Mouse (Mus musculus) heart, embryonic 13.5 days (tissue): ENCODE data around the gene Pknox2. TPM values are rescaled to one million over a fixed set of nuclear protein-coding genes. Genes with fewer than 3 reads are reported as not detected.
A peak's percentile ranks its signal among the peaks of the same experiment; 100 is the strongest.

Experiments
- ATAC-seq: fragments of 200-750 bp; cut with Nextera tagmentation; 2 replicates; pipeline ENCODE4 v1.8.0; 2017; ENCODE audit warnings: moderate TSS enrichment; ENCODE audit not compliant: insufficient number of reproducible peaks, low FRiP score, low TSS enrichment; ENCODE audit errors: extremely low read depth
- H3K27ac ChIP-seq: fragments of 300-500 bp; sonication (generic); replicated peaks from 2 replicates; pipeline ENCODE4 v1.5.1; 2015; ENCODE audit warnings: moderate library complexity, mild to moderate bottlenecking, inconsistent platforms
- H3K27me3 ChIP-seq: fragments of 300-500 bp; sonication (generic); replicated peaks from 2 replicates; pipeline ENCODE4 v1.6.1; 2015; ENCODE audit warnings: mild to moderate bottlenecking, inconsistent platforms
- H3K36me3 ChIP-seq: fragments of 300-500 bp; sonication (generic); 2 replicates; pipeline ENCODE4 v1.6.1; 2015; ENCODE audit warnings: mild to moderate bottlenecking, inconsistent platforms
- H3K4me1 ChIP-seq: fragments of 300-500 bp; sonication (generic); 2 replicates; pipeline ENCODE4 v1.6.1; 2015; ENCODE audit warnings: inconsistent platforms
- H3K4me2 ChIP-seq: fragments of 300-500 bp; sonication (generic); 2 replicates; pipeline ENCODE4 v1.6.1; 2015; ENCODE audit warnings: inconsistent platforms, mild to moderate bottlenecking, moderate library complexity
- H3K4me3 ChIP-seq: fragments of 300-500 bp; sonication (generic); 2 replicates; pipeline ENCODE4 v1.5.1; 2015; ENCODE audit warnings: moderate library complexity, mild to moderate bottlenecking, inconsistent platforms
- H3K9ac ChIP-seq: fragments of 300-500 bp; sonication (generic); 2 replicates; pipeline ENCODE4 v1.6.1; 2015; ENCODE audit warnings: inconsistent platforms, mild to moderate bottlenecking, moderate library complexity
- H3K9me3 ChIP-seq: fragments of 300-500 bp; sonication (generic); 2 replicates; pipeline ENCODE4 v1.6.1; 2016; ENCODE audit warnings: inconsistent platforms
- WGBS: fragments of 180-500 bp; shearing (Covaris S2); methylation state at CpG from one replicate; pipeline ENCODE4 v1.1.7; 2015; ENCODE audit warnings: mixed read lengths; 5-methylcytosine and 5-hydroxymethylcytosine counted together
- polyA plus RNA-seq: library from polyadenylated mRNA; unstranded; fragments of >200 nt; fragmentation: Nextera tagmentation; extraction: Ambion mirVana; gene quantifications from 2 replicates; pipeline ENCODE4 v1.2.1, GENCODE M21; 2015

The Pknox2 gene
- polyA plus RNA-seq, 1 experiment from 2014 or later: 5.7 TPM

DNA sequence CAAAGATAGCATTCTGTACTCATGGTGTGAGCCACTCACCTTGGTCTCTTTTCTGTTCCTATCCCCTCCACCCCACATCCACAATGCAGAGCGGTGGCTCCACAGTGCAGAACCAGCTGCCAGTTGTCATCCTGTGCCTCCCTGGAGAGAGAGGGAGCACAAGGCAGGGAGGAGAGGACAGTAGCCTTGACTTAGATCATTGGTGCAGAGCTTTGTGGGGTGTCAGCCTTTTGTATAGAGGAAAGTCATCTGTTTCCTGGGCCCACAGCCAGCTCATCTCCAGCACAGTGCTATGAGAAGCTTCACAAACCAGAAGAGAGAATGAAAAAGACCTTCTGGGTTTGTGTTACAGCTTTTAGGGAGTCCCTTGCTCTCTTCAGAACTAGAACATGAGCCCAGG lies 129.1 kb downstream of the Pknox2 start:
- H3K27me3 ChIP-seq: peaks cover 6% of the 10 kb centered on the region; the same call in 1 of the 2 replicates
- no peak for ATAC-seq
- no peak overlapping the region for H3K4me3 ChIP-seq
- no peaks in the 10 kb centered on the region for H3K9me3 ChIP-seq
- H3K4me1 ChIP-seq: peaks cover 61% of the 10 kb centered on the region
- 76% methylated on average over 1 of the region's 1 CpGs for WGBS
- no peak overlapping the region for H3K9ac ChIP-seq
- no peak overlapping the region for H3K4me2 ChIP-seq
- H3K27ac ChIP-seq: no peak overlapping the region
- H3K36me3 ChIP-seq: no peaks in the 10 kb centered on the region

DNA sequence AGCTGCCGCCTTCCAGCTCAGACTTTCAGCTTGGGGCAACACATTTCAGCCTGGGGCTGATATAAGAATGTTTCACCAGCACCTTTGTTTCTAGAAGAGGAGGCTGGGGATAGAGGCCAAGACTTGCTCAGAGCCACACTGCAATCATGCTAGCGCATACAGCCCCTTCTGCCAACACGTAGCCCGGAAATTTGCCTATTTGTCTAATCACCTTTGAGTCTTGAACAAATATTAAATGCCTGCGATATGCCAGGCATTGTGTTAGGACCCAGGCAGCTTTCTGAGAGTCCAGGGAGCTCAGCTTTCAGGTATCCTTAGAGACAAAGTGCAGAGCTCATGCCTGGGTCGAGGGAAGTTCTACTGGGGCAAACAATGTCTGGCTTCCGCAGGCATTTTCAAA lies 130.0 kb downstream of the Pknox2 start:
- peak overlapping the region; percentile 17; the same call in 1 of the 2 replicates for H3K27ac ChIP-seq
- H3K36me3 ChIP-seq: no peaks in the 10 kb centered on the region
- no peaks in the 10 kb centered on the region for H3K9me3 ChIP-seq
- H3K4me1 ChIP-seq: peaks cover 61% of the 10 kb centered on the region
- no peak overlapping the region for H3K9ac ChIP-seq
- peaks cover 6% of the 10 kb centered on the region; the same call in 1 of the 2 replicates for H3K27me3 ChIP-seq
- ATAC-seq: no peak
- H3K4me2 ChIP-seq: no peak overlapping the region
- WGBS: 49% methylated on average over 7 of the region's 7 CpGs
- no peak overlapping the region for H3K4me3 ChIP-seq

DNA sequence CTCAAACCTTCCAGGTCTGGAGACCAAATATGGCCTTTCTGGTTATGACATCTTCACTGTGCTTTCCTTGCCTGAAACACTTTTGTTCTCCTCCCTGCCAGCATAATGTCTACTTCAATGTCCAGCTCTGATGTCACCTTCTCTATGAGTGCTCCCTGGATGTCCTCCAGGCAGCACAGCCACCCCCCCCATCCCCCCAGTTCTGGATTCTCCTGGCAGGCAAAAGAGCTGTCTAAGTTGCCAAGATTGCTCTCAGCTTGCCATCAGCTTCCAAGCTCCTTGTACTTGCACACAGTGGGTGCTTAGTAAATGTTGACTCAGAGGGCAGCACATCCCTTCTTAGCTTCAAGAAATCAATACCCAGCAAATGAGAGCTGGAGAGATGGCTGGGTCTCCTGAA lies 131.0 kb downstream of the Pknox2 start:
- Histone ChIP-seq H3K4me3 (no peak overlapping the region), H3K27me3 (peaks cover 6% of the 10 kb centered on the region; the same call in 1 of the 2 replicates), H3K9ac (no peak overlapping the region), H3K4me2 (no peak overlapping the region), H3K4me1 (peaks cover 58% of the 10 kb centered on the region), H3K9me3 (no peaks in the 10 kb centered on the region), H3K27ac (no peak overlapping the region; the same call in 1 of the 2 replicates), H3K36me3 (no peaks in the 10 kb centered on the region)
- no peak for ATAC-seq

GRCm38 (mm10) chr9:37013565-37013964 lies 133.6 kb downstream of the Pknox2 start:
- H3K4me1 ChIP-seq: peaks cover 64% of the 10 kb centered on the region
- no peaks in the 10 kb centered on the region; the same call in 1 of the 2 replicates for H3K27me3 ChIP-seq
- H3K4me2 ChIP-seq: no peak overlapping the region
- no peaks in the 10 kb centered on the region for H3K36me3 ChIP-seq
- H3K9ac ChIP-seq: no peak overlapping the region
- 16% methylated on average over 8 of the region's 8 CpGs for WGBS
- peak; percentile 62; the same call in 1 of the 2 replicates for ATAC-seq
- H3K4me3 ChIP-seq: no peak overlapping the region
- peak overlapping the region; percentile 30; the same call in 1 of the 2 replicates for H3K27ac ChIP-seq
- H3K9me3 ChIP-seq: no peaks in the 10 kb centered on the region

- Histone ChIP-seq H3K9ac (no peak overlapping the region), H3K9me3 (no peaks in the 10 kb centered on the region), H3K4me3 (no peak overlapping the region), H3K27me3 (0 out of 2 replicates have a peak, but pooled peaks cover 5% of the 10 kb centered on the region), H3K4me1 (peaks cover 45% of the 10 kb centered on the region), H3K27ac (peak overlapping the region; percentile 22; the same call in 1 of the 2 replicates), H3K36me3 (no peaks in the 10 kb centered on the region), H3K4me2 (no peak overlapping the region)
- 29% methylated on average over 5 of the region's 5 CpGs for WGBS
- no peak for ATAC-seq
Measured at GRCm38 (mm10) chr9:37008090-37008489, 139.1 kb downstream of the Pknox2 start.

GRCm38 (mm10) chr9:37004676-37005075 lies 142.5 kb downstream of the Pknox2 start:
- H3K4me3 ChIP-seq: no peak overlapping the region
- H3K9ac ChIP-seq: no peak overlapping the region
- no peak overlapping the region for H3K4me2 ChIP-seq
- 27% methylated on average over 6 of the region's 6 CpGs for WGBS
- H3K27ac ChIP-seq: no peak overlapping the region
- peaks cover 26% of the 10 kb centered on the region for H3K4me1 ChIP-seq
- no peaks in the 10 kb centered on the region for H3K36me3 ChIP-seq
- no peaks in the 10 kb centered on the region for H3K9me3 ChIP-seq
- no peak for ATAC-seq
- H3K27me3 ChIP-seq: 0 out of 2 replicates have a peak, but pooled peaks cover 5% of the 10 kb centered on the region

DNA sequence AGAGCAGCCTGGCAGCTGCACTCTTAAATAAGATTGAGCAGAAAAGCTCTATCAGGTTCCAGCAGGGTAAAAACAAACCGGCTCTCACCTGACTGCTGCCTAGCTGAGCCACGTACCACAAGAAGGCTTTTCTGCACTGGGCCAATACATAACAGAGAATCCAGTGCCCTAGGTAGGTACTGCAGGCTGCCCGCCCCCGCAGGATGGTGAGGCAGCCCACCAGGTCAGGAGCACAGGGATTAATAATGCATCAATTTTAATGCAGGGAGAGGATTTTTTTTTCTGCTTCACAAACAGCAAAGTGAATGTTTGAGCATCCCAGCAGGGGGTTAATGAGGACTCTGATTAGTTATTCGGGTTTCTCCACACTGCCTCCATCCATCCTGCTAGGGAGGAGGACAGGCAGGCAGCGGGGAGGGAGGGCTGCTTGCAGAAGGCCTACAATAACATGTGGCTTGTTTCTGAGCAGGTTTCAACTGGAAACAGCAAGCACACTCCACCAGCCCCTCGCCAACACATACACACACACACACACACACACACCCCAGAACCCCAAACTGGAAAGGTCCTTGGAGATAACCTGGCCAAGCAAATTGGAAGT lies 145.2 kb downstream of the Pknox2 start:
- WGBS: 51% methylated on average over 7 of the region's 7 CpGs

DNA sequence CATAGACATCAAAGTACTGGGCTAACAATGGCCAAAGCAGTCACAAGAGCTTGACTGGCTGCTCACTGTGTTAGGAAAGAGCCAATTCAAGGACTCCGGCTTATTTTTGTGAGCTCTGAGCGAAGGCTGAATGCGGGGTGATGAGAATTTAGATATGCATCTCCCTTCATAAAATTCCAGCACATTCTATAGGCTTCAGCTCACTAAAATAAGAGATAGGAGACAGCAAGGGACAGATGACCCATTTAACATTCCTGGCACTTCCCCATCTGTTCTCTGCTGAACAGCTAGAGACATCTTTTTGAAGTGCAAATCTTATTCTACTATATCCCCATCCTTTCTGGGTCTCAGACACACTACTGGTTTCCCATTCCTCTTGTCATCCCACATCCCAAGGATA lies 147.8 kb downstream of the Pknox2 start:
- no peak for ATAC-seq
- 88% methylated on average over 3 of the region's 3 CpGs for WGBS
- peaks cover 4% of the 10 kb centered on the region; the same call in 1 of the 2 replicates for H3K4me1 ChIP-seq

More for the DNA sequence above, 145.2 kb downstream of the Pknox2 start:
- Histone ChIP-seq H3K27ac (no peak overlapping the region), H3K36me3 (no peaks in the 10 kb centered on the region), H3K27me3 (0 out of 2 replicates have a peak, but pooled peaks cover 5% of the 10 kb centered on the region), H3K4me2 (no peak overlapping the region), H3K9me3 (no peaks in the 10 kb centered on the region), H3K9ac (no peak overlapping the region), H3K4me1 (peaks cover 14% of the 10 kb centered on the region; the same call in 1 of the 2 replicates), H3K4me3 (no peak overlapping the region)
- no peak for ATAC-seq

GRCm38 (mm10) chr9:36990626-36991368 lies 156.4 kb downstream of the Pknox2 start:
- Histone ChIP-seq H3K4me3 (no peak overlapping the region), H3K27me3 (no peaks in the 10 kb centered on the region), H3K36me3 (no peaks in the 10 kb centered on the region), H3K27ac (no peak overlapping the region), H3K4me1 (peaks cover 13% of the 10 kb centered on the region), H3K4me2 (no peak overlapping the region), H3K9me3 (no peaks in the 10 kb centered on the region), H3K9ac (no peak overlapping the region)
- 42% methylated on average over 13 of the region's 13 CpGs for WGBS
- no peak for ATAC-seq

More for the DNA sequence above, 147.8 kb downstream of the Pknox2 start:
- Histone ChIP-seq H3K9me3 (no peaks in the 10 kb centered on the region), H3K4me2 (no peak overlapping the region), H3K36me3 (no peaks in the 10 kb centered on the region), H3K9ac (no peak overlapping the region), H3K27me3 (0 out of 2 replicates have a peak, but pooled peaks cover 2% of the 10 kb centered on the region), H3K4me3 (no peak overlapping the region), H3K27ac (no peak overlapping the region)

- no peaks in the 10 kb centered on the region for H3K9me3 ChIP-seq
- H3K36me3 ChIP-seq: no peaks in the 10 kb centered on the region
- no peak overlapping the region for H3K4me3 ChIP-seq
- WGBS: 77% methylated on average over 3 of the region's 3 CpGs
- H3K4me1 ChIP-seq: peaks cover 13% of the 10 kb centered on the region
- no peak for ATAC-seq
- H3K27ac ChIP-seq: no peak overlapping the region
- no peaks in the 10 kb centered on the region for H3K27me3 ChIP-seq
- H3K9ac ChIP-seq: no peak overlapping the region
- H3K4me2 ChIP-seq: no peak overlapping the region
Measured at GRCm38 (mm10) chr9:36989991-36990390, 157.2 kb downstream of the Pknox2 start.

DNA sequence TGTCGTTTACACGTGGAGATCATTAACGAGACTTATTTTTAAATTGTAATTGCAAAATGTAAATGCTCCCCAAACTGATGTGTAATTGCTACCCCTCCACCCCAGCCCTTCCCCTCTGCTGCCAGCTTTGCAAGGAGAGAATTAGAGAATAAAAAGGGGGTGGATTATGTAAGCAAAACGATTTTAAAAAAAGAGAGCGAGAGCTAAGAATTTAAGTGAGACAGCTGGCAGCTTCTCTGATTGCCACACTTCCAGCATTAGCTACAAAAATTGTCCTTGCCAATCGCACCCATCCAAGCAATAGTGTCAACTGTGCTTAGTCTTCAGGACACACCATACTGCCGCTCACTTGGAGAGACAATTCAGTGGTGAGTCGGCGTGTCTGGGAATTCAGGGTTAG lies 162.0 kb downstream of the Pknox2 start:
- no peak overlapping the region for H3K9ac ChIP-seq
- H3K36me3 ChIP-seq: no peaks in the 10 kb centered on the region
- H3K4me1 ChIP-seq: no peaks in the 10 kb centered on the region; the same call in 1 of the 2 replicates
- no peak overlapping the region for H3K4me3 ChIP-seq
- H3K9me3 ChIP-seq: no peaks in the 10 kb centered on the region
- no peak overlapping the region for H3K4me2 ChIP-seq
- H3K27me3 ChIP-seq: no peaks in the 10 kb centered on the region
- no peak for ATAC-seq
- H3K27ac ChIP-seq: no peak overlapping the region
- 77% methylated on average over 9 of the region's 9 CpGs for WGBS
